Mouse (Mus musculus): Measurements from ENCODE around the gene Fpgs.

The Fpgs gene

DNA sequence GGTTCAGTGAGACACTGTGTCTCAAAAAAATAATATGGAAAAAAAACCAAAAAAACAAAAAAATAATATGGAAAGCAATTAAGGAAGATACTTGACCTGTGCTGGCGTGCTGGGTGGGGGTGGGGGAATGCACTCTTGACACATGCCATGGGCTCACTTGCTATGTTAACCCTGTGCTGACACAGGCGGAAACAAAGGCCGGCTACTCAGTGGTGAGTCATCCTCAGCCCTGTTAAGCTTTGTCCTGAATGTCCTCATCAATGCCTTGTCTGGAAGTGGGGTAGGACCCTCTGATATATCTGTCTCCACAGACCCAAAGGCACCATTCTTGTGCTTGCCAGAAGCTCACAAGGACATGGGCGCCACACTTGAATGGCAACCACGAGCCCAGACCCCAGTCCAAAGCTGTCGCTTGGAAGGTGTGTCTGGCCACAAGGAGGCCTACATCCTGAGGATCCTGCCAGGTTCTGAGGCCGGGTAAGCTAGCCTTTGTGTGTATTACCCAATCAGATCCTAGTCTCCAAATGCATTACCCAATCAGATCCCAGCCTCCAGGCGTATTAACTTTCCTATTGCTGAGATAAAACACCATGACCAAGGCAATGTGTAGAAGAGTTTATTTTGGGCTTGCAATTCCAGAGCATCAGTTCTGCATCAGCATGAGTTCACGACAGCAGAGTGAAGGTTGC, 31.9 kb downstream of the Fpgs start:
- DNase-seq (ENCODE audit: low read depth, low spot score): no peak

DNA sequence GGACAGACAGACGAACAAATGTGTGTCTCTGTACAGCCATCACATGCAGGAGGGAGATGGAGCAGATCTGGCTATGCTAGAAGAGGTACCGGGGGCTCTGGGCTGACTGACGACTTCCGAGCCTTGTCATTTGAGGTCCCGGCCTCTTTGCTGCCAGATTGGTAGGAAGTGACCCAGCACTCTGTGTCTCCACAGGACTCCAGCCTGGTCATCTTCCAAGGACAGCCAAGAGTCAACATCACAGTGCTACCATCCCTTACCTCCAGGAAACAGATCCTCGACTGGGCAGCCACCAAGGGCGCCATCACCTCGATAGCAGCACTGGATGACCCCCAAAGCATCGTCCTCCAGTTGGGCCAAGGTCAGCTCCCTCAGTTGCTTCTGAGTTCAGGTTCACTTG, 32.8 kb downstream of the Fpgs start:
- DNase-seq (ENCODE audit: low read depth, low spot score): no peak

DNA sequence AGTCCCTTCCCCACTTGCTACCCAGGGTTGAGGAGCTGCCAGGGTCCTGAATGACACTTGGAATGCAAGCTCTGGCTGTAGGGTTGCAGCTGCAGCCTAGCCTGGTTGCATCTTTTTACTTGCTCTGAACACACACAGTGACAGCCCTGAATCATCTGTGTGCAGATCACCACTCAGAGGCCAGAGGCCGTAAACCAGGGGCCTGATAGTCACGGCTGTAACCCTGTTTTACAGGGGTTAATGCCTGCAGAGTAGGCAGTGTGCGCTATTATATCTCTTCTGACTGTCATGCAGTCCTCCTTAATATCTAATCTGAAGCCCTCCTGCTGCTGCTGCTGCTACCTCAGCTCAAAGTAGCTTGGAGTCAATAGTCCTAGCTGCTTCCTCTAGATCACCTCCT, 34.1 kb downstream of the Fpgs start:
- no peak for DNase-seq (ENCODE audit: low read depth, low spot score)

DNA sequence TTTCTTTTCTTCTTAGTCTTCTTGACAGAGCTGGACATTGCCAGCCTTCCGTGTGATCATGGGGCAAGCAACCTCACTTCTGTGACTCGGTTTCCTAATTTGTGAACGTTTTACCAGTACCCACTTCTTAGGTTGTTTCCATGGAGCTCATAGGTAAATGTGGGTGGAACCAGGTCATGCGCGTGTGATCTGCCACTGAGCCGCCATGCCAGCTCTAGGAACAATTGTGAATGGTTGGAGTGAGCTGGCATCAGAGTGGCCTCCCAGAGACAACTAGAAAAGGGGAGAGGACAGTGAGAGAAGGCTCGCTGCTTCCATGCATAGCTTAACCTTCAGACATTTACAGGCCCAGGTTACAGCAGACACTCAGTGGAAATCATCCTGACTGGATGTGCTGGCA, 35.8 kb downstream of the Fpgs start:
- no peak for DNase-seq (ENCODE audit: low read depth, low spot score)

DNA sequence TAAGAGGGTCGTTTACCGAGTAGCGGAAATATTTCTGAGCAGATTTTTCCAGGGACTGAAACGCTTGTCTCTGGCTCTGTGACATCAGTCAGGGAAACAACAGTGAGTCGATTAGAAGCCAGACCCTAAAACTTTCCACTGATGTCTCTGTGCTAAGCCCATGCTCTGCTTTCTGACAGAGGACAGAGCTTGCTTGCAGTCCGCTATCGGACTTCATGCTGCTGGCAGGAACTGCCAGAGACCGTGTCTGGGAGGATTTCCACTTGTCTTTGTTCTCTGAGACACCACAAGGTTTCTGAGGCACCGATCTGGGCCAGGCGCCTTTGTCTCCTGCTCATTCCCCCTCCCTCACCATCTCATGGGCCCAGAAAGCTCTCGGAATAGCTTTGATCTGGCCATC, 36.2 kb downstream of the Fpgs start:
- DNase-seq (ENCODE audit: low read depth, low spot score): no peak

DNA sequence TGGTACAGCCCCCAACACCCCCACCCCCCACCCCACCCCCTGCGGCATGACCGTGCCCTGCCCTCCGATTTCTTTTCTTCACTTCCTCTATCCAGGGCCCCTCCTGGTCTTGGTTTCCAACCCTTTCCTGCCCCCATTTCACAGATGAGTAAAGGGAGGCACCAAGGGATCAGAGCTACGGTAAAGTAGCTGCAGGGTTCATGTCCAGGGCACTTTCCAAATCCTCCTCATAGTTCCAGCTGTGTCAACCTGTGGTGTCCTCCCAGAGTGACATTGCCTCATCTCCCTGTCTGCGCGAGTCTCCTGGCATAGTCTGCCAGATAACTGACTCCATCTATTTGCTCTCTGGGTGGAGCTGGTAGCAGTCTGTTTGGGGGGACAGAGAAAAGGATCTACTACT, 38.1 kb downstream of the Fpgs start:
- no peak for DNase-seq (ENCODE audit: low read depth, low spot score)

DNA sequence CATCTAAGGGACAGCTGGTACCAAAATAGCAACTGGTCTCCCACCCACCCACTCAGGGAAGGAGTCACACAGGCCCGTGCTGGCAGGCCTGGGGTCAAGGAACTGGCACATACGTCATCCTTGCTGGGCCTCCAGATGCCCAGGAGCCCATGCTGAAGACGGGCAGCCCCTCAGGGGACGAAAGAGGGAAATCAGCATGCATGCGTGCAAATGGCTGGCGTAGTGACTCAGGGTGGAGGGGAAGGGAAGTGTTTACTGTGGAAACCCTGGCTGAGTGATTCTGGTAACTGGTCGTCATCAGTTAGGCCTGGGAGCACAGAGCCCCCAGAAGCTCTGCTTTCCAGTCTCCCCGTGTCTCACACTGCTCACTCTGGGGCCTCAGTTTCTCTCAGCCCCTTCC, 38.6 kb downstream of the Fpgs start:
- no peak for DNase-seq (ENCODE audit: low read depth, low spot score)

DNA sequence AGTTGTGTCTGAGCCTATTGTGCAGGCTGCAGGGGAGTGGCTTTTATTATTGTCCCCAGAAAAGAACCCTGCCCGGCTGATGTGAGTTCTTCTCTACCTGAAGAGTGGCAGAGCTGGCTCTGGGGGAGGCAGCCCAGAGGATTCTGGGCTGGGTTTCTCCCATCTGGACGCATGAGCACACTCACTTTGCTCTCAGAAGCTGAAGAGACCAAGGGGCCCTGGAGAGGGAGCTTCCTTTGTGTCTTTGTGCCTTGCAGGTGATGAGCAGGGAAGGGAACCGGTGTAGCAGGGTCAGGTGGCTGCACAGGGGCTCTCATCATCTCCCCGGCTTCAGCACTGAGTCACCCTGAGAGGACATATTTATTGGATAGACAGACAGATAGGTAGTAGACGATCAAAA, 41.7 kb downstream of the Fpgs start:
- DNase-seq (ENCODE audit: low read depth, low spot score): no peak

DNA sequence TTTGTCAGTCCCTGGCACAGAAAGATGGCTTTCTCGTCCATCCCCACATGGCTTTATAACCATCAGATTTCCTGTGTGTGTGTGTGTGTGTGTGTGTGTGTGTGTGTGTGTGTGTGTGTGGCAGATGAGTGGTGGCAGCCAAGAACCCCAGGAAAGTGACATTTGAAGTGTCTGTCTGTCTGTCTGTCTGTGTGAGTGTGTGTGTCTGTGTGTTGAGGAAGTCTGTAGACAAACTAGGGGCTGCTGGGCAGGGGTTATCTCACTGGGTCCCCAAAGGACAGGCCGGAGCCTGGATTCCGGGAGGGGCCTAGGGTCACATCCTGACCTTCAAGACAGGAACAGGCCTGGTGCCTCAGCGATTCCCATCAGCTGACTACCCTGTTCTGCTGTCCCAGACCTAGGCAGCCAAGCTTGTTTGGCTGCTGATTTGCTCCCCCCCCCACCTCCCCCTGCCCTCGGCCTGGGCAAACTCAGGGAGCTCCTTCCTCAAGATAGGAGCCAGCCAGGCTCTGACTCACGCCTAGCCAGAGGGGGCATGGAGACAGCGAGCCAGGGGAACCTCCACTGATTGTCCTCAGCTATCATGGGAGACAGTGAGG, 42.3 kb downstream of the Fpgs start:
- DNase-seq (ENCODE audit: low read depth, low spot score): no peak

DNA sequence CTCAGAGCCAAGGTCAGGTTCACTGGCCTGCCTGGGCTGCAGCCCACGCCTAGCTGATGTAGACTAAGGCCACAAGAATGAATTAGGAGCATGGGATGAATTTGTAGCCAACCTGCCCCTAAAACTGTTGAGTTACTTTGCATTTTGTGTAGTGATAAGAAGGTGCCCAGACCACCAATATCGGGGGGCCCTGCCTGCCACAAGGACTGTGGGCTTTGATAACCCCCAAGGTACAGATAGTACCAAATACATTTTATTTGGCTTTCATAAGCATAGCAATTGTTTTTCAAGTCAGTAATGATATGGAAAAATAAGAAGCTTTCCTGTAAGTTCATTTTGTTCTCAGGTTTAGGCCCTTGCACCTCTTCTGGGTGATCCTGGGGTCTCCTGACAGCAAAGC, 45.1 kb downstream of the Fpgs start:
- DNase-seq (ENCODE audit: low read depth, low spot score): no peak

DNA sequence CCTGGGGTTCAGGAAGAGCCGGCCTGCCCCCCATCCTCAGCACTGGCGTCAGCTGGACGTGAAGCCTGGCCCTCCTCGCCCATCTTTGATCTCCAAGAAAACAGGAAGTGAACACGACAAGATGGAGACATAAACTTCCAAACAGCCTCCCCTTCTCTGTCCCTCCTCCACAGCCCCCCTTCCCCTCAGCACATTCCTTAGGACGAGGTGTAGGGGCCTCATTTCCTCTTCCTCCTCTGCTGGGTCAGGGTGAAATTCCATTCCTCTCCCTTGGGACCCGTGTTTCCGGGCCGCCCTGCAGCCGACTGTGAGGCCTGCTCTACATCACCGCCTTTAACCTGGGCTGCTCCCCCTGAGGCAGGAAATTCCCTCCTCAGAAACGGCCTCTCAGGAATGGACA, 48.1 kb downstream of the Fpgs start:
- no peak for DNase-seq (ENCODE audit: low read depth, low spot score)

DNA sequence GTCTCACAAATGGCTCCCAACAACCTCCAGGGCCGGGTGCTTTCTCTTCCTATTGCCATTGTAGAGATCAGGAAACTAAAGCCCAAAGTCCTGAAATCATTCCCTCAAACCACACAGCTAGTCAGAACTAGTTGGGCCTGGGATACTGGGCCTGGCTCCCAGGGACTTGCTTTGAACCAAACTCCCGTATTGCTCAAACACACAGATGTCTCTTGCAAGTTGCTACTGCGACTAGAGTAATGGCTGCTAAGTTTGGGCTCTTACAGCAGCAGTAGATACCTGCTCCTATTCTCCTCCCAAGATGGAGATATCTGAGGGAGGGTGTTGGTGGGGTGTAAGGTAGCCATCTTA, 48.6 kb downstream of the Fpgs start:
- DNase-seq (ENCODE audit: low read depth, low spot score): no peak

DNA sequence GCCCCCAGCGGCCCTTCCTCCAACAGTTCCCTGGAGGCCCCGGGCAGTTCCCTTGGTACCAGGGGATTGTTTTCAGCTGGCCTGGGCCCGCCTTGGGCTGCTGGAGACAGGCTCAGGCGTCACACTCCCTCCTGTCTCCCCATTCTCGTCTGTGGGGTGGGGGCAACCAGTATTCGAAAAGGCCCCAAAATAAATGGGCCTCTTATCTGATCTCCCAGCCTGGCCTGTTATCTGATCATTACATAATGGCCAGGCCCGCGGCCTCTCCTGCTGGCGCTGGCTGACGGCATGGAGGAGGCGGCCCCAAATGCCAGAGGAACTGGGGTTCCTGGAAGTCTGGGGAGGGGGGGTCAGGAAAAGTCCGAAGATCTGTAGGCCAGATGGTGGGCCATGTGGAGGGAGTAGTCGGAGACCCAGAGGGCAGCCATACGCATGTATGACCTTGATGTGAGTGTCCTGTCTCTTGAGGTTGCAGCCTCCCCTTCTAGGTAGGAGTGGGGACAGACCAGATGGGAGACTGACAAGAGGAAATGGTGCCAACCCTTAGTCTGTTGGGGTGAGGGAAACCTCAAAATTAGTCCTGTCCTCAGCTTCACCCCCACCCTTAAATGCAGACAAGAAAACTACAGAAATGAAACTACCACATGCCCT, 49.1 kb downstream of the Fpgs start:
- no peak for DNase-seq (ENCODE audit: low read depth, low spot score)

DNA sequence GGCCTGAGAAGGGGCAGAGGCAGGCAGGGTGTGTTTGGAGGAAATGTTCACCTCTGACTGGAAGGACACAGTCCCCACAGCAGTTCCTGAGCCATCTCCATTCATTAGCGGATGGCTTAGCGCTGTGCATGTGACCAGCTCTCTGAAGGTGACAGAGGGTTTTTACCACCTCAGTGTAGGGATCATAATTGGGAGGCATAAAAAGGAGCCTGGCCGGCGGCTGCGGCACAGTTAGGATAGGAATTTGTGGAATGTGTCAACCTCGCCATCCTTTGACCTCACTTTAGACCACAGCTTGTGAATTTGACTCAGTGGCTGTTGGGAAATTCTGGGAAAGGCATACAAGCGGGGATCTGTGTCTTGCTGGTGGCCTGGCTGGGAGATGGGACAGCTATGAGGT, 50.2 kb downstream of the Fpgs start:
- no peak for DNase-seq (ENCODE audit: low read depth, low spot score)

DNA sequence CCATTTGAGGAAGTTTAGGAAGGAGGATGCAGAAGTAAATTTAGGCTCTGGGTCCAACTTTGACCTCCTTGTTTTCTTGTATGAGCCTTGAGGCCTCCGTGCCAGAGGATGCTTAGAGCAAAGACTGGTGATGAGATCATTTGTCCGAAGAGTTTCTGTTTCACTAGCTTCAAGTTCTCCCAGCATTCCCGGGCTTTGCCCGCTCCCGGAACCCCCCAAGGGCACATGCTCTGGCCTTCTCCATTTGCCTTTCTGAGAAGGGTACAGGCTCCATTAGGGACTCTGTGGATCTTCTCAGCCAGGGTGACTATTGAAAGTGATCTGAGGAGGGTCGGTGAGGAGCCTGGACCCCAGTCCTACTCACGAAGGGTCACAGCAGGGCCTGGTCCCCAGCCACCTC, 56.6 kb downstream of the Fpgs start:
- DNase-seq (ENCODE audit: low read depth, low spot score): no peak

DNA sequence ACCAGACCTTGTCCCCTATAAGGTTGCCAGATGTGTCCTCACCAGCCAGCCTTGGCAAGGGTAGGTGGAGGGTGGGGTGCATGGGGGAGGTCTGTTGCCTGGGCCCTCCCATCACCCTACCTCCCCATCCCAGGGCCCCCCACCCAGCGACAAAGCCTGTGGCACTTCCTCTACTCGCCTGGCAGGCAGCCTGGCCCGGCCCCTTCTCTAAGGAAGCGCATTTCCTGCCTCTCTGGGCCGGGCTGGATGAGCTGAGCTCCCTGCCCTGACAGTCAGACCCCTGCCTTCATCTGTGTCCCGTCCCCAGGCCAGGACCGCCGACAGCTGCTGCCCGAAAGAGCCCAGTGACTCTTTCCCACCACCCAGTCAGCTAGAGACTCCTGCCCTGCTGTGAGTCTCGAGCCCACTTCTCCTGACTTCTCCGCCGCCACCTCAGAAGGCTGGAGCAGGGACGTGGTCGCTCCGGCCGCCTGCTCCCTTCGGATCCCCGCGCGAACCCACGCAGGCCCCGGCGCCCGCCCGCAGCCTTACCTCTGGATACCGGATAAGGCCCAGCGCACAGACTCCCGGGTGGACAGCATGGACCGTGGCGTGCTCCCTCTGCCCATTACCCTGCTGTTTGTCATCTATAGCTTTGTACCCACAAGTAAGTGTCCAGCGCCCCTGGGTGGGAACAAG, 57.4 kb downstream of the Fpgs start, which contains the start of gene Eng:
Eng (plus strand) TSS at position 217 of the 678 bp plus-strand sequence.
- DNase-seq (ENCODE audit: low read depth, low spot score): no peak

DNA sequence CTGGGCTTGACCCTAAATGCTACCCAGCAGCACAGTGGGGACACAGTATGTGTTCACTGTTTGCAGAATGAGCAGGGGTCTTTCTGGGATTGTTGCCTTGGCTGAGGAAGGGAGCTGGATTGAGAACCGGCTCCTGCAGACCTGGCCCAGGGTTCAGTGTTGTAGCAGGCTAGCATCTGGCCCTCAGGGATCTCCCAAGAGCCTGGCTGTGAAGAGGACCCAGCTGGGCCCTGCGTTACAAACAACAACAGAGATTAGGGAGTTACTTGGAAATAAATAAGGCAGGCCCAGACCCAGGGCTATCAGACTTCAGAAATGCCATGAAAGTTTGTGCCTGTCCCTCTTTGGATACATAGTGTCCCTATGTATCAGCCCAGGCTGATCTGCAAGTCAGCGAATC, 58.3 kb downstream of the Fpgs start:
- no peak for DNase-seq (ENCODE audit: low read depth, low spot score)

DNA sequence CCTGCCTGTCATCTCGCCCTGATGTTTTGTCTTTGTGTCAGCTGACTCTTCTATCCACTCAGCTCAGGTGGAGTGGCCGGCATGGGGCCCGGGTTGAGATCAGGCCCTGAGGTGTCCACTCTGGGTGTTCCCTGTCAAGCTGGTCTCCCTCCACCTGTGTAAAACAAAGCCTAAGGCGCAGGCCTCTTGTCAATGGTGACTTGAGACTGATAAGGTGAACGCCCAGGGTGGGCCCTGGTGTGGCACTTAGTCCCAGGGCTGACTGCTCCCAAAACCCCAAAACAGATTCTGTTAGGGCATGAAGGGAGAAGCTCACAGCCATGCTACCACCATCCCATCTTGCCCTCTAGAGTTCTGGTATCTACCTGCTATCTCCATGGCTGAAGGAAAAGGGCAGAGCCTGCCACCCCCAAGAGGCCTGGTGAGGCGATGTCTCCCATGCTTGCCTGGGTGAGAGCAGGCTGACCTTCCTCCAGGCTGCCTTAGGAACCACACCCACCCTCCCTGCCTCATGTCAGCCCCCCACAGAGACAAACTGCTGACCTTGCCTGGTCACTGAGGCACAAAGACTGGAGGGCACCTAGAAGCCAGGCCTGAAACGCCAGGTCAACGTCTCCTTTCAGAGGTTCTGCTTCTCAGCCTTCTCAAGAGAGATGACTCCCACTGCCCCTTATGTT, 59.0 kb downstream of the Fpgs start:
- DNase-seq (ENCODE audit: low read depth, low spot score): no peak

DNA sequence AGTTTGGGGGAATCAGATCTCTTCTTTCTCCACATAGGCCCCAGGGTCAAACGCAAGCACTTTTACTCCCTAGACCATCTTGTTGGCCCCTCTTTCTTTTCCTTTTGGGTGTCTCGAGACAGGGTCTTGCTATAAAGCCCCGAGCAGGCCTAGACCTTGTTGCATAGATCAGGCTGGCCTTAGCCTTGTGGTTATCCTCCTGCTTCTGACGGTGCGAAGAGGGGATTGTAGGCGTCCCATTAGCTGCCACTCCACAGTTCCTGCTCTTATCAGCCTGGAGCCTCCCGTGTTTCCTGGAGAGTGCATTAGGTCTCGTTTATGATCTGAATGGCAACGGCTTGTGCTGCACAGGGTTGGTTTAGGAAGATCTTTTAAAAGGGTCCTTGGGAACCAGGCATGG, 59.9 kb downstream of the Fpgs start:
- DNase-seq (ENCODE audit: low read depth, low spot score): no peak

DNA sequence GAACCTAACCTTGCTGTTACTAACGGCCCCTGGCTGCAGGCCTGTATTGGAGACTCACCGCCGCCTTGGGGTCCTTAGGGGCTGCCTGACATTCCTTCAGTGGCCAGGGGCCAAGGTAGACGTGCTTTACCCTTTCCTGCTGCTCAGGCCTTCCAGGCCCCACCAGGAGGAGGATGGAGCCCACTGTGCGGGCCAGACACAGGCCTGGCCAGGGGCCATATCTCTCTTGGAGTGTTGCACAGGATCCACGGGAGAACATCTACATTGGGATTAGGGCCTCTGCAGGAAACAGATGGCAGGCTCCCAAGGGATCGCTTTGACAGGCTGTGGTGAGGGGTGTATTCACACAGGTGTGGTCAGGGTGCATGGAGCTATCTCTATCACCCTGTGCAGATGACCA, 61.1 kb downstream of the Fpgs start:
- no peak for DNase-seq (ENCODE audit: low read depth, low spot score)

DNA sequence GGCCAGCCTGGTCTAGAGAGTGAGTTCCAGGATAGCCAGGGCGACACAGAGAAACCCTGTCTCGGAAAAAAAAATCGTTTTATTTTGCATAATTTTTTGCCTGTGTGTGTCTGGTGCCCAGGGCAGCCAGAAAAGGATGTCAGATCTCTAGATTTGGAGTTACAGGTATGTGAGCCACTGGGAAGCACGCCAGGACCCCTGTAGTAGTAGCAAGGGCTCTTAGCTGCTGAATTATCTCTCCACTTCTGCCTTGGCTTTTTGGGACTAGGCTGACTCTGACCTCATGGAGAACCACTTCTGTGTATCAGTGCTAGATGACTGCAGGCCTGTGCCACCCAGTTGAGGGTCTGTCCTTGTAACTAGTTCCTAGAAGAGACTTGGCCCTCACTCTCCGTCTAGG, 62.1 kb downstream of the Fpgs start:
- DNase-seq (ENCODE audit: low read depth, low spot score): no peak

DNA sequence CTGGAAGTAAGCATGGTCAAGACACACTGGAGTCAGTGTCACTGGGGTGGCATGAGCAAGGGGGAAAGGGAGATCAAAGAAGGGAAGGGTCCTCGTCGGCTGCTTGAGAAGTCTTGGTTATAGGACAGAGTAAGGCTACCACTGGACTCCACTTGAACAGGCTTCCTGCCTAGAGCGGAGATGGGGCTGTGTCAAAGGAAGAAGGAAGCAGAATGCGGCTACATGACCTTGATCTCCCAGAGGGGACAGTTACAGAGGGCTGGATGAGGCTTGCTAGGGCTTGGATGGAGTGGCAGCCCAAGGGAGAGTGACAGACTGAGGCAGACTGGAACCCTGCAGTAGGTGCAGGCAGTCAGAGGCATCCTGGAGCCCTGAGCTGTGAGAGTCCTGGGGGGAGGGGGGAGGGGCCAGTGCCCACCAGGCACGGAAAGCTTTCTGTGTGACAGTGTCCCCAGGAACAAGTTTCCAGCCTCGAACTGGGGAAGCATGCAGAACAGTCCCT, 63.3 kb downstream of the Fpgs start:
- DNase-seq (ENCODE audit: low read depth, low spot score): no peak

All from WW6 (cell line).